Mouse (Mus musculus): Measurements from ENCODE around the gene Clec2d.

DNA sequence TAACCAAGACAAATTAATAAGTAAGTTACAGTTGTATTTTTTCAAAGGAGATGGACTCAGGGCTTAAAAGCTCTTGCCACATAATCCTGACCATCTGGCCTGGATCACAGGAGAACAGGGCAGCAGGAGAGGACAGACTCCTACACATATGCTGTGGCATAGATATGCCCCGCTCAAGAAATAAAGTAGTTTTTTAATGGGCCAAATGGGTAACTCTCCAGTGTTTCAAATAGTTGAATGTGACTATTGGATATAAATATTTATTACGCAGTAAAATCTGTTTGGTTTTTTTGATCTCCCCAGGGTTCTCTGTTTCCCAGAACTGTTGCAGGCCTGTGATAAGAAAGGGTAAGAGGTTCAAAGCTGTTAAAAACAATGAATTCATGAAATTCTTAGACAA, 1.1 kb upstream of the Clec2d start:
- no peak for TF ChIP-seq POLR2A (IDR thresholded peaks at IDR 0.05; ENCODE audit: low read depth, low read length)
- no peak for TF ChIP-seq CTCF (IDR thresholded peaks at IDR 0.05; ENCODE audit: extremely low read depth, insufficient read depth, insufficient read length, insufficient replicate concordance)
